Mouse (Mus musculus): ENCODE results near the gene Prss29. TPM values are rescaled to one million over a fixed set of nuclear protein-coding genes. Genes with fewer than 3 reads are reported as not detected.

Prss29 gene
- total RNA-seq (2021): not detected

DNA sequence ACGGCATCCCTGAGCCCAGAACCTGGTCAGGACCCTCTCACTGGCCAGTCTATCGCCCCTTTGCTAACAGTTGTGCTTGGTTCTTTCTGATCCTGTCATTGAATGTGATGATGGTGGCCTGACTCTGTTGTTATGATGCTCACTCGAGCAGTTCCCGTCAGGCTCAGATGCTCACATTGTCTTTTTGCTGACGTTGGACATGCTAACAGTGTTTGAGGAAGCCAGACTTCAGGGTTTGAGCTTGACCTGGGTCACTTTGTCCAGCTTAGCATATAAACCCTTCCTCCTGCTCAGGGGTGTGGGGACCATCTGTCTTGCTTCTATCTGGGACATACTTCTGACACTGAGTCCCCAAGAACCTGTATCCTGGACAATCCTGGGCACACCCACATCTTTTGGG is at the start of gene Prss29:
Gene Prss29, plus strand, starts transcription at position 301 of the 400 bp plus-strand sequence.
- no peak for DNase-seq (ENCODE audit: extremely low spot score in 1 of 2, low spot score in 2 of 2)
- intact Hi-C loops (cut with DNase I): no loop called here

- no peak for DNase-seq (ENCODE audit: extremely low spot score in 1 of 2, low spot score in 2 of 2)
- intact Hi-C loops (cut with DNase I): no loop called here
Measured at GRCm38 (mm10) chr17:25270795-25271335, 47.6 kb upstream of the Prss29 start.

- intact Hi-C loops (cut with DNase I): no loop called here
Measured at GRCm38 (mm10) chr17:25272326-25272725, 46.1 kb upstream of the Prss29 start.

DNA sequence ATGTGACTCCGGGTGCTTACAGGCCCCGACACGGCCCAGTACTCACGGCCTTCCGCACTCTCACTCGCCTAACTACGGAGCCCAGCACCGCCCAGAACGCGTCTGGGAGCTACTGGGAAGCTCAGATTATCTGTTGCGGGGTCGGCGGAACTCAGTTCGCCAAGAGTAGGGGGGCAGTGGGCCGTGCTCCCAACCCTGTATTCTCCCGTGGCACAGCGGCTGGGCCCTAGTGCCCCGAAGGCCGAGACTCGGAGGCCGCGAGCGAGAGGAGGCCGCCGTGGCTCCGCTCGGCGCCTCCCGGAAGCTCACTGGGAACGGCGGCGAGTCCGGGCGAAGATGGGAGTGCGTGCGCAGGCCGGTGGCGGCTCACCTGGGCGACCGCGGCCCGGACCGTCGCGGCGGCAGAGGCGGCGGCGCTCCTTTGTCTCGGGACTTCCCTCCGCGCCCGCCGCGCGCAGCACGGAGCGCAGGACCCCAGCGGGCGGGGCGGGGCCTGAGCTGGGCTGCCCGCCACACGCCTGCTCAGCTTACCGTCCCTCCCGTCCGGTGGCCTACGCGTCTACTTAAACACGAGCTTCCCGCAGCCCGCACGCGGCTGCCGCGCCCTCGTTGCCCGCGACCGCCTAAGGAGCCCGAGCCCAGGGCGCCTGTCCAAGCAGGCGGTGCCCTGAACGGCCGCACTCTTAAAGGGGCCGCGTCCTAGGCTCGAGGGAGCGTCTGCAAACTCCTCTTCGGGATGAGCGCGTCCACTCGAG is 45.3 kb upstream of the Prss29 start:
- DNase-seq (ENCODE audit: extremely low spot score in 1 of 2, low spot score in 2 of 2): peak in 1 of 2 experiments; percentile 90
- intact Hi-C loops (cut with DNase I): no loop called here

More at GRCm38 (mm10) chr17:25272326-25272725, 46.1 kb upstream of the Prss29 start:
- no peak for DNase-seq (ENCODE audit: extremely low spot score in 1 of 2, low spot score in 2 of 2)

DNA sequence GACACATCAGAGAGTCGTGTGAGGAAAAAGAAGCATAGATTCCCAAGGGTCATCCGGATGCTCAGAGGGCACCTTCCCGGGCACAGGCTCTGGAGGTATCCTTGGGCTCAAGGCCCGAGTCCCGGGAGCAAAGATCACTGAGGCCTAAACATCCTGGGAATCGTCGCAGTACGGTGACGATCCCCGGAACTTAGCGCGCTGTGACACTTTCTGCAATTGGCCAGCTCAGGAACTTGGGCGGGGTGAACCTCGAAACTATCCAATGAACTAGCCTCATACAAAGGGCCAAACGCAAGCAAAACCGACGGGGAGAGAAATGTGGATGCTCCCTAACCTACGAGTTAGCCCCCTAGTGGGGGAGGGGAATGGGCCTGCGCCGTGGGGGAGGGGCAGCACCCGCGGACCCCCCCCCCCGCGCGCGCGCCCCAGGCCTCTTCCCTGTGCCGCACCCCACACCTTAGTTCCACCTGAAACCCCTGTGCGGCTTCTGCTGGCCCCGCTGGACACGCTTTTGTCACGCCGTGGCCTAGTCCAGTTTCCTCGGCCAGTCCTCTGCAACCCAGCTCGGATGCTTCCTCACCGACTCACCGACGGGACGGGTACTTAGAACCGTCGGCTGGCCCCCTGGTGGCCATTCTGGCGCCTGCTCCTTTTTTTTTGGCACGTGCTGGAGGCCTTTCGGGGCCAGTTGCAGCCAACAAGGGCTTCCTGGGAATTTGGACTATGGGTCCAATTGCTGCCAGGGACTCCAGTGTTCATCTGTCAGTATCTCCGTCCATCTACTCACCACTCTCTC is 44.5 kb upstream of the Prss29 start:
- peak; percentile 92 to 97 for DNase-seq (ENCODE audit: extremely low spot score in 1 of 2, low spot score in 2 of 2)
- intact Hi-C loops (cut with DNase I): no loop called here

GRCm38 (mm10) chr17:25274571-25275346 is 43.7 kb upstream of the Prss29 start, which contains the start of gene Ube2i:
TSS of gene Ube2i (minus strand) at chr17:25274622.
- intact Hi-C loops (cut with DNase I): no loop called here
- no peak for DNase-seq (ENCODE audit: extremely low spot score in 1 of 2, low spot score in 2 of 2)

DNA sequence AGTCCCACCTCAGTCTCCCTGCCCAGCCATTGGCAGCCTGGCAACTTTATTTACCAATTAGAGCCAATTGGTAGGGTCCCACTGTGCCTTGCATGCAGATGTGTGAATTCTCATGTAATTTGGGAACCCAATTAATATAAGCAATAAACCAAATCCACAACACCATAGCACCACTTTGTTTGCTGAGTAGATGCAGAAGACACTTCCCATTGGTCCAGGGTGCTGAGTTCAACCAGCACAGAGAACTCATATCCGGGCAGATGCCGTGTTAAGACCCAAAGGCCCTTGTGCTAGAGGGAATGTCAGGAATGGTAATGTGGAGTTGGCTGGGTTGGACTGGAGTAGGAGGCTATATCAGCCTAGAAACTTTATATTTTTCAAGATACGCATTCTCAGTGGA is 42.6 kb upstream of the Prss29 start:
- intact Hi-C loops (cut with DNase I): no loop called here
- no peak for DNase-seq (ENCODE audit: extremely low spot score in 1 of 2, low spot score in 2 of 2)

GRCm38 (mm10) chr17:25282133-25282532 is 36.3 kb upstream of the Prss29 start:
- DNase-seq (ENCODE audit: extremely low spot score in 1 of 2, low spot score in 2 of 2): peak in 1 of 2 experiments; percentile 63
- intact Hi-C loops (cut with DNase I): no loop called here

GRCm38 (mm10) chr17:25285033-25285432 is 33.4 kb upstream of the Prss29 start:
- DNase-seq (ENCODE audit: extremely low spot score in 1 of 2, low spot score in 2 of 2): peak in 1 of 2 experiments; percentile 61
- intact Hi-C loops (cut with DNase I): no loop called here

GRCm38 (mm10) chr17:25288842-25289241 is 29.6 kb upstream of the Prss29 start:
- intact Hi-C loops (cut with DNase I): no loop called here
- DNase-seq (ENCODE audit: extremely low spot score in 1 of 2, low spot score in 2 of 2): no peak

- intact Hi-C loops (cut with DNase I): loop anchor here (5.0 kb wide), 1 partner anchor 182 kb away; no protein-coding TSS in a partner anchor
- no peak for DNase-seq (ENCODE audit: extremely low spot score in 1 of 2, low spot score in 2 of 2)
Measured at GRCm38 (mm10) chr17:25290411-25290810, 28.0 kb upstream of the Prss29 start.

DNA sequence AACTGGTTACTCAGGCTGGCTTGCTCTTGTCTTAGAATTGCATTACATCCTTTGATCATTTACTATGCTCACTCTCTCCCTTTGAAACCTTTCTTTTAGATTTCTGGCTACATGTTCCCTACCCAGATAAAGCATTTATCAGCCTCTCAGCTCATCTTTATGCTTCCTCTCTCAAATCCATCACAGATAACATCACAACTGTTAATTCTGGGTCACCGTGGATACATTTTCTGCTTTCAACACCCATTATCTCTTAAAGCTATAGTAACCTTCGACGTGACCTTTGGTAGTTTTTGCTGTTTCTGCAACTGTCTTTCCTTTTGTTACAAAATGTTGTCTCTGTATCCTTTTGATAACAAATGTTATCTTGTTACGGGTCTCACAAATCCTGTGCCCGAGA is 25.0 kb upstream of the Prss29 start:
- intact Hi-C loops (cut with DNase I): loop anchor here (5.0 kb wide), 1 partner anchor 179 kb away; no protein-coding TSS in a partner anchor

GRCm38 (mm10) chr17:25294111-25294510 is 24.3 kb upstream of the Prss29 start:
- no peak for DNase-seq (ENCODE audit: extremely low spot score in 1 of 2, low spot score in 2 of 2)
- intact Hi-C loops (cut with DNase I): loop anchor here (5.0 kb wide), 1 partner anchor 178 kb away; no protein-coding TSS in a partner anchor

More for the DNA sequence above, 25.0 kb upstream of the Prss29 start:
- DNase-seq (ENCODE audit: extremely low spot score in 1 of 2, low spot score in 2 of 2): no peak

- intact Hi-C loops (cut with DNase I): no loop called here
- no peak for DNase-seq (ENCODE audit: extremely low spot score in 1 of 2, low spot score in 2 of 2)
Measured at GRCm38 (mm10) chr17:25298094-25298493, 20.4 kb upstream of the Prss29 start, which contains the start of gene Prss34. TSS of gene Prss34 (plus strand) at chr17:25298394.

- intact Hi-C loops (cut with DNase I): no loop called here
- no peak for DNase-seq (ENCODE audit: extremely low spot score in 1 of 2, low spot score in 2 of 2)
Measured at GRCm38 (mm10) chr17:25308346-25308745, 10.1 kb upstream of the Prss29 start, which contains the start of gene Prss28. TSS of gene Prss28 (plus strand) at chr17:25308646.

DNA sequence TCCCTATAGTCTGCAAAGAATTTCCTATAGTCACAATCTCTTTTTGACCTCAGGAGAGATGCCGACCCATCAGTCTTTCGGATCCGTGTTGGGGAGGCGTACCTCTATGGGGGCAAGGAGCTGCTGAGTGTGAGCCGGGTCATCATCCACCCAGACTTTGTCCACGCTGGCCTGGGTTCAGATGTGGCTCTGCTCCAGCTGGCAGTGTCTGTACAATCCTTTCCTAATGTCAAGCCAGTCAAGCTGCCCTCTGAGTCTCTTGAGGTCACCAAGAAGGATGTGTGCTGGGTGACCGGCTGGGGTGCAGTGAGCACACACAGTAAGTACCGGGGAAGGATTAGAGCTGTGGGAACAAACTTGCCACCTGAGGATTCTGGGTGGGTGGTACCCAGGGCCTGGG is 2.4 kb downstream of the Prss29 start:
- intact Hi-C loops (cut with DNase I): no loop called here
- DNase-seq (ENCODE audit: extremely low spot score in 1 of 2, low spot score in 2 of 2): no peak

- no peak for DNase-seq (ENCODE audit: extremely low spot score in 1 of 2, low spot score in 2 of 2)
- intact Hi-C loops (cut with DNase I): no loop called here
Measured at GRCm38 (mm10) chr17:25322930-25323329, 4.5 kb downstream of the Prss29 start.

DNA sequence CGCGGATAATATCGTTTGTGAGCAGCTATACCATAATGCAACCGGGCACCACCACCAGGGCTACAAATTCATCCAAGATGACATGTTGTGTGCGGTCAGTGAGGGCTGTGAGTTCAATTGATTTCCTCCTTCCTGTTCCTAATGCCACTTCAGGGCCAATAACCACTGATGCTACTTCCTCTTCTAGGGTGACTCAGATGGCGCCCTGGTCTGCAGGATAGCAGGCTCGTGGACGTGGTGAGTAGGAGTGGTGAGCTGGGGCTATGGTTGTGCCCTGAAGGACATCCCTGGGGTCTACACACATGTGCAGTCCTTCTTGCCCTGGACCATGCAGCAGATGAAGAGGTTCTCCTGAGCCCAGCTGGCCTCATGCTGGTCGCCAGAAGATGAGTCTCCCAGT is 13.9 kb downstream of the Prss29 start:
- no peak for DNase-seq (ENCODE audit: extremely low spot score in 1 of 2, low spot score in 2 of 2)
- intact Hi-C loops (cut with DNase I): no loop called here
